ENCODE assay signal across 8 mouse cellular contexts in genomic region chr4:41274980-41275850, GRCm38 (mm10). TPM values are rescaled to one million over a fixed set of nuclear protein-coding genes. Genes with fewer than 3 reads are reported as not detected.
A peak's percentile ranks its signal among the peaks of the same experiment; 100 is the strongest.
DNase-seq lines count a peak whose midpoint lies in the region; ATAC-seq and TF ChIP-seq lines count a peak whose summit lies in the region.

Gene Ubap2 (minus strand): TSS chr4:41275144.

- peaks cover 11% of the 10 kb centered on the region for H3K36me3 ChIP-seq in heart, embryonic 12.5 days
- no peaks in the 10 kb centered on the region for H3K36me3 ChIP-seq in kidney, postnatal 0 days (ENCODE audit: insufficient read depth, low read length)
- peaks cover 9% of the 10 kb centered on the region for H3K36me3 ChIP-seq in liver, embryonic 11.5 days (ENCODE audit: control insufficient read depth, insufficient read depth, low read length)
- peaks cover 7% of the 10 kb centered on the region; the same call in 1 of the 2 replicates for H3K36me3 ChIP-seq in stomach, embryonic 14.5 days (ENCODE audit: control insufficient read depth, insufficient read depth, low read length)

- H3K27me3 ChIP-seq in heart, embryonic 12.5 days (replicated peaks): no peaks in the 10 kb centered on the region
- no peaks in the 10 kb centered on the region for H3K27me3 ChIP-seq in kidney, postnatal 0 days (ENCODE audit: insufficient read depth, low read length)
- H3K27me3 ChIP-seq in liver, embryonic 11.5 days (replicated peaks; ENCODE audit: control insufficient read depth, insufficient read depth, low read length): no peaks in the 10 kb centered on the region
- no peaks in the 10 kb centered on the region for H3K27me3 ChIP-seq in stomach, embryonic 14.5 days (ENCODE audit: control insufficient read depth, insufficient read depth, low read length)

- peaks cover 27% of the 10 kb centered on the region for H3K4me1 ChIP-seq in heart, embryonic 12.5 days (replicated peaks)
- peaks cover 20% of the 10 kb centered on the region for H3K4me1 ChIP-seq in kidney, postnatal 0 days (replicated peaks; ENCODE audit: insufficient read depth, low read length)
- peaks cover 25% of the 10 kb centered on the region for H3K4me1 ChIP-seq in liver, embryonic 11.5 days (replicated peaks; ENCODE audit: control insufficient read depth, insufficient read depth, low read length)
- H3K4me1 ChIP-seq in stomach, embryonic 14.5 days (ENCODE audit: control insufficient read depth, insufficient read depth, low read length): peaks cover 18% of the 10 kb centered on the region

- peak; percentile 91 for ATAC-seq in erythroid progenitor cell, adult 5-6 weeks (replicated peaks; ENCODE audit: low FRiP score, poor library complexity, severe bottlenecking)
- ATAC-seq in heart, embryonic 12.5 days (ENCODE audit: insufficient number of reproducible peaks, low FRiP score): peak; percentile 98
- peak; percentile 98 for ATAC-seq in kidney, postnatal 0 days (replicated peaks; ENCODE audit: low FRiP score, low read depth)
- peak; percentile 95 for ATAC-seq in liver, embryonic 11.5 days (replicated peaks; ENCODE audit: low FRiP score)
- ATAC-seq in stomach, embryonic 14.5 days (ENCODE audit: insufficient number of reproducible peaks, insufficient read depth, low FRiP score, low read depth): peak; percentile 97

- peak within 1 kb of the TSS; percentile 90 for H3K9ac ChIP-seq in heart, embryonic 12.5 days
- peak within 1 kb of the TSS; percentile 83 for H3K9ac ChIP-seq in kidney, postnatal 0 days (ENCODE audit: low read depth, low read length)
- peak within 1 kb of the TSS; percentile 85 for H3K9ac ChIP-seq in liver, embryonic 11.5 days (ENCODE audit: low read depth, low read length)
- H3K9ac ChIP-seq in stomach, embryonic 14.5 days (replicated peaks; ENCODE audit: low read depth, low read length): peak within 1 kb of the TSS; percentile 77

- peak within 1 kb of the TSS; percentile 97 for H3K4me3 ChIP-seq in heart, embryonic 12.5 days
- H3K4me3 ChIP-seq in kidney, postnatal 0 days (replicated peaks; ENCODE audit: low read depth, low read length): peak within 1 kb of the TSS; percentile 89
- H3K4me3 ChIP-seq in liver, embryonic 11.5 days (ENCODE audit: low read depth, low read length): peak within 1 kb of the TSS; percentile 80
- H3K4me3 ChIP-seq in stomach, embryonic 14.5 days (ENCODE audit: low read depth, low read length): peak within 1 kb of the TSS; percentile 89

- peak within 1 kb of the TSS; percentile 97 for H3K27ac ChIP-seq in heart, embryonic 12.5 days (ENCODE audit: poor library complexity, severe bottlenecking)
- peak within 1 kb of the TSS; percentile 91 for H3K27ac ChIP-seq in kidney, postnatal 0 days
- peak within 1 kb of the TSS; percentile 86 for H3K27ac ChIP-seq in liver, embryonic 11.5 days (ENCODE audit: low read depth, low read length)
- H3K27ac ChIP-seq in stomach, embryonic 14.5 days (ENCODE audit: low read length): peak within 1 kb of the TSS; percentile 92

- TF ChIP-seq CTCF in kidney, postnatal 0 days (IDR thresholded peaks at IDR 0.05; ENCODE audit: low read depth): no peak

- under 1% methylated on average over 60 of the region's 60 CpGs for WGBS in heart, embryonic 12.5 days
- under 1% methylated on average over 60 of the region's 60 CpGs for WGBS in kidney, postnatal 0 days
- WGBS in liver, embryonic 11.5 days: under 1% methylated on average over 60 of the region's 60 CpGs
- under 1% methylated on average over 60 of the region's 60 CpGs for WGBS in stomach, embryonic 14.5 days

- peak; percentile 98 for DNase-seq in CD4-positive helper T cell, adult 2 months (ENCODE audit: low read depth, low spot score)
- DNase-seq in brain, embryonic 18.5 days (ENCODE audit: low read depth, low spot score): peak; percentile 98
- DNase-seq in kidney, postnatal 0 days (ENCODE audit: low spot score): peak; percentile 99
- DNase-seq in liver, embryonic 11.5 days (ENCODE audit: low spot score): peak; percentile 96
- peak; percentile 99 for DNase-seq in naive thymus-derived CD4-positive, alpha-beta T cell, adult 2 months (ENCODE audit: low read depth)

- H3K4me2 ChIP-seq in heart, embryonic 12.5 days: peak within 1 kb of the TSS; percentile 86
- H3K4me2 ChIP-seq in kidney, postnatal 0 days (ENCODE audit: low read length): peak within 1 kb of the TSS; percentile 90
- H3K4me2 ChIP-seq in liver, embryonic 11.5 days: peak within 1 kb of the TSS; percentile 78
- peak within 1 kb of the TSS; percentile 77 for H3K4me2 ChIP-seq in stomach, embryonic 14.5 days (replicated peaks; ENCODE audit: low read depth, low read length)

- H3K9me3 ChIP-seq in heart, embryonic 12.5 days (replicated peaks): no peaks in the 10 kb centered on the region
- H3K9me3 ChIP-seq in kidney, postnatal 0 days (replicated peaks; ENCODE audit: low read length): no peaks in the 10 kb centered on the region
- no peaks in the 10 kb centered on the region for H3K9me3 ChIP-seq in liver, embryonic 11.5 days (ENCODE audit: control insufficient read depth, low read length)
- no peaks in the 10 kb centered on the region for H3K9me3 ChIP-seq in stomach, embryonic 14.5 days (ENCODE audit: control insufficient read depth, low read depth, low read length)

RNA-seq across cellular contexts. Expression of gene Ubap2, which starts in this region (rescaled TPM):
- total RNA-seq in erythroid progenitor cell, adult 5-6 weeks (2015; ENCODE audit: low replicate concordance): 52.3 and 55.8 TPM in 2 replicates
- 33.1 and 42.1 TPM in 2 replicates for total RNA-seq in erythroid progenitor cell, adult 5-6 weeks (2017; ENCODE audit: low replicate concordance)
- polyA plus RNA-seq in heart, embryonic 12.5 days (2016; fragmentation: Nextera tagmentation; extraction: Ambion mirVana): 67.8 and 80.3 TPM in 2 replicates
- 37.6 and 44.4 TPM in 2 replicates for polyA plus RNA-seq in kidney, postnatal 0 days (2015; fragmentation: Nextera tagmentation; extraction: Ambion mirVana)
- 82.8 and 85.6 TPM in 2 replicates for polyA plus RNA-seq in liver, embryonic 11.5 days (2014; fragmentation: Nextera tagmentation; extraction: Ambion mirVana)
- polyA plus RNA-seq in stomach, embryonic 14.5 days (2014; fragmentation: Nextera tagmentation; extraction: Ambion mirVana): 59.9 and 61.3 TPM in 2 replicates

Comparison
In these comparisons a context has a peak if more than half of its experiments do, and no peak if none do; other contexts are left out.
1. Peak in every context shown above with its lines: DNase-seq, ATAC-seq, H3K4me3 ChIP-seq and H3K27ac ChIP-seq.